Mouse (Mus musculus) hindbrain, postnatal 0 days (tissue): ENCODE results near the gene Eif2s2. TPM values are rescaled to one million over a fixed set of nuclear protein-coding genes. Genes with fewer than 3 reads are reported as not detected.
A peak's percentile ranks its signal among the peaks of the same experiment; 100 is the strongest.

Experiments used
- ATAC-seq: fragments of 200-750 bp; cut with Nextera tagmentation; 2 replicates; pipeline ENCODE4 v1.8.0; 2017; ENCODE audit warnings: mild to moderate bottlenecking, moderate TSS enrichment, moderate library complexity
- DNase-seq: peaks from one replicate; pipeline ENCODE4 v3.0.0-alpha.2; 2015; ENCODE audit warnings: low spot score
- H3K27ac ChIP-seq: fragments of 300-500 bp; sonication (generic); 2 replicates; pipeline ENCODE4 v1.5.1; 2014; ENCODE audit warnings: mild to moderate bottlenecking
- H3K27me3 ChIP-seq: fragments of 300-500 bp; sonication (generic); 2 replicates; pipeline ENCODE4 v1.6.1; 2014; ENCODE audit warnings: low read length, mixed read lengths; ENCODE audit not compliant: insufficient read depth
- H3K36me3 ChIP-seq: fragments of 300-500 bp; sonication (generic); 2 replicates; pipeline ENCODE4 v1.6.1; 2014; ENCODE audit warnings: low read length, mixed read lengths; ENCODE audit not compliant: insufficient read depth
- H3K4me1 ChIP-seq: fragments of 300-500 bp; sonication (generic); 2 replicates; pipeline ENCODE4 v1.6.1; 2014; ENCODE audit warnings: antibody characterized with exemption, low read length, mixed read lengths; ENCODE audit not compliant: insufficient read depth
- H3K4me2 ChIP-seq: fragments of 300-500 bp; sonication (generic); 2 replicates; pipeline ENCODE4 v1.6.1; 2014; ENCODE audit warnings: low read depth, mild to moderate bottlenecking, low read length, moderate library complexity, mixed read lengths
- H3K4me3 ChIP-seq: fragments of 300-500 bp; sonication (generic); 2 replicates; pipeline ENCODE4 v1.5.1; 2014; ENCODE audit warnings: low read length
- H3K9ac ChIP-seq: fragments of 300-500 bp; sonication (generic); replicated peaks from 2 replicates; pipeline ENCODE4 v1.6.1; 2014; ENCODE audit warnings: mild to moderate bottlenecking, low read length, moderate library complexity, mixed read lengths
- H3K9me3 ChIP-seq: fragments of 300-500 bp; sonication (generic); 2 replicates; pipeline ENCODE4 v1.6.1; 2016; ENCODE audit warnings: low read length, mixed read lengths
- CTCF ChIP-seq: IDR thresholded peaks from 2 replicates; pipeline ENCODE4 v1.5.1; 2016; ENCODE audit warnings: antibody characterized with exemption, control low read depth, low read depth
- WGBS: fragments of 180-500 bp; shearing (Covaris S2); extraction: QIAGEN DNeasy Blood & Tissue Kit; methylation state at CpG from one replicate; pipeline ENCODE4 v1.1.7; 2014; 5-methylcytosine and 5-hydroxymethylcytosine counted together
- polyA plus RNA-seq: library from polyadenylated mRNA; unstranded; fragments of >200 nt; fragmentation: Nextera tagmentation; extraction: Ambion mirVana; gene quantifications from 2 replicates; pipeline ENCODE4 v1.2.1, GENCODE M21; 2015
- total RNA-seq: library from RNA; depleted of rRNA; stranded (reverse); fragments of >200 nt; gene quantifications from 2 replicates; pipeline ENCODE4 v1.2.3, GENCODE M21; 2014; rRNA removed

Eif2s2 gene
- total RNA-seq (30.4 and 32.6 TPM in 2 replicates), polyA plus RNA-seq (92.9 and 106 TPM in 2 replicates)

GRCm38 (mm10) chr2:154892201-154893044, at the start of gene Eif2s2:
Gene Eif2s2, minus strand, starts transcription at chr2:154892935.
- Histone ChIP-seq H3K9me3 (no peaks in the 10 kb centered on the region), H3K4me2 (peak within 1 kb of the TSS; percentile 92), H3K4me3 (peak within 1 kb of the TSS; percentile 69), H3K9ac (peak within 1 kb of the TSS; percentile 70), H3K4me1 (peaks cover 8% of the 10 kb centered on the region), H3K36me3 (no peaks in the 10 kb centered on the region), H3K27me3 (no peaks in the 10 kb centered on the region), H3K27ac (peak within 1 kb of the TSS; percentile 67)
- peak; percentile 99 for DNase-seq
- peak; percentile 99 for ATAC-seq
- under 1% methylated on average over 75 of the region's 75 CpGs for WGBS
- TF ChIP-seq CTCF: no peak

- DNase-seq (no peak), ATAC-seq (no peak)
- WGBS: 83% methylated on average over 10 of the region's 10 CpGs
- Histone ChIP-seq H3K4me1 (no peaks in the 10 kb centered on the region), H3K4me2 (no peak overlapping the region), H3K9me3 (no peaks in the 10 kb centered on the region), H3K27ac (no peak overlapping the region), H3K27me3 (no peaks in the 10 kb centered on the region), H3K4me3 (no peak overlapping the region), H3K9ac (no peak overlapping the region), H3K36me3 (no peaks in the 10 kb centered on the region)
- TF ChIP-seq CTCF: no peak
These were observed 49.2 kb upstream of the Eif2s2 start for GRCm38 (mm10) chr2:154941952-154942351.

- TF ChIP-seq CTCF: no peak
- Histone ChIP-seq H3K4me3 (no peak overlapping the region), H3K4me2 (no peak overlapping the region), H3K27me3 (no peaks in the 10 kb centered on the region), H3K27ac (no peak overlapping the region), H3K36me3 (no peaks in the 10 kb centered on the region), H3K9ac (no peak overlapping the region), H3K4me1 (no peaks in the 10 kb centered on the region), H3K9me3 (no peaks in the 10 kb centered on the region)
- DNase-seq (no peak), ATAC-seq (no peak)
- 92% methylated on average over 8 of the region's 8 CpGs for WGBS
These were observed 45.0 kb upstream of the Eif2s2 start for GRCm38 (mm10) chr2:154937547-154938390.

GRCm38 (mm10) chr2:154936536-154937155, 43.9 kb upstream of the Eif2s2 start:
- Histone ChIP-seq H3K27me3 (no peaks in the 10 kb centered on the region), H3K4me2 (no peak overlapping the region), H3K9me3 (no peaks in the 10 kb centered on the region), H3K4me3 (no peak overlapping the region), H3K9ac (no peak overlapping the region), H3K4me1 (no peaks in the 10 kb centered on the region), H3K27ac (no peak overlapping the region), H3K36me3 (no peaks in the 10 kb centered on the region)
- DNase-seq (no peak), ATAC-seq (no peak)
- TF ChIP-seq CTCF: no peak
- WGBS: 65% methylated on average over 11 of the region's 11 CpGs

- no peak for DNase-seq
- Histone ChIP-seq H3K9me3 (no peaks in the 10 kb centered on the region), H3K27ac (no peak overlapping the region), H3K27me3 (no peaks in the 10 kb centered on the region), H3K4me1 (no peaks in the 10 kb centered on the region), H3K4me2 (no peak overlapping the region), H3K9ac (no peak overlapping the region), H3K4me3 (no peak overlapping the region), H3K36me3 (no peaks in the 10 kb centered on the region)
- no peak for TF ChIP-seq CTCF
- ATAC-seq: no peak
- 69% methylated on average over 6 of the region's 6 CpGs for WGBS
These were observed 43.4 kb upstream of the Eif2s2 start for GRCm38 (mm10) chr2:154936106-154936505.

GRCm38 (mm10) chr2:154933884-154934283, 41.1 kb upstream of the Eif2s2 start:
- Histone ChIP-seq H3K27ac (no peak overlapping the region), H3K9ac (no peak overlapping the region), H3K4me2 (no peak overlapping the region), H3K36me3 (no peaks in the 10 kb centered on the region), H3K9me3 (no peaks in the 10 kb centered on the region), H3K4me1 (no peaks in the 10 kb centered on the region), H3K4me3 (no peak overlapping the region), H3K27me3 (no peaks in the 10 kb centered on the region)
- ATAC-seq (no peak), DNase-seq (peak; percentile 70)
- TF ChIP-seq CTCF: peak; percentile 52
- WGBS: 44% methylated on average over 4 of the region's 4 CpGs
